Mouse (Mus musculus): ENCODE measurements around the gene Shisal1. TPM values are rescaled to one million over a fixed set of nuclear protein-coding genes. Genes with fewer than 3 reads are reported as not detected.

The Shisal1 gene
- total and polyA plus RNA-seq, 3 experiments = not detected

DNA sequence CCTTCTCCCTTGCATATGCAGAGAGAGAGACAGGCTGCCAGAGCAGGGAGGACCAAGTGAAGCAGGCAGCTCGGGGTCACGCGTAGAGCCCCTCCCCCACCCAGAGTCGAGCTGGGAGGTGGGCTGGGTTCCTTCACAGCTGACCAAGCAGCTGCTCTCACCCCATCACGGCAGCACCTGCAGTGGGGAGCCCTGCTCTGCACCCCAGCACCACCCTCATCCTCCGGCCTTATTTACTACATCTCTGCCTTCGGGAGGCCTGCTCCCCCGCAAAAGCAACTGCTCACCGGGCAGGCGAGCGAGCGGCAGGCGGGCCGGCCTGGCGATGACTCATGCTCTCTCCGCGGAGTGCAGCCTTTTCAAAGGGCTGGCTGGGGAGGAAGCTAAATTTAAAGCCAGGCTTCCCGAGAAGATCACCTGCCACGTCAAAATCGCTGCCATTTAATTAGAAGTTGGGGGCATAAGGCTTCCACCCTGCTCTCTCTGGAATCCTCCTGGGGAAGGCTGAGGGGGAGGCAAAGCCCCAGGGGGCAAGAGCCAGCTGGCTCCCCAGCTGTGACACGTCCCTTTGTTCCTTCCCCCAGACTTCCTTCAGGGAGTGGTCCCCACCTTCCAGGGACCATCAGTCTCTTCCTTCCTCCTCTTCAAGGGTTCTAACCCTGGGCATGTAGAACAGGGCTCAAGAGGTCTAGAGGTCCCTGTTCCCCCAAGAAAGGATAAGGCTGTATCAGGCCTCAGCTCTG lies 3.7 kb upstream of the Shisal1 start:
- no peaks in the 10 kb centered on the region for H3K36me3 ChIP-seq (ENCODE audit: control insufficient read depth in 1 of 2, insufficient read depth in 2 of 2, low read length in 2 of 2)
- no peaks in the 10 kb centered on the region for H3K4me1 ChIP-seq (ENCODE audit: control insufficient read depth in 1 of 2, insufficient read depth in 2 of 2, low read length in 2 of 2)
- H3K27me3 ChIP-seq (ENCODE audit: control insufficient read depth in 1 of 2, insufficient read depth in 2 of 2, low read length in 2 of 2) = no peaks in the 10 kb centered on the region
- no peak overlapping the region for H3K4me3 ChIP-seq (ENCODE audit: control insufficient read depth in 1 of 2, insufficient read depth in 1 of 2, low read depth in 2 of 2, low read length in 2 of 2)
- H3K79me2 ChIP-seq (ENCODE audit: control insufficient read depth, insufficient read depth, low read length, poor library complexity) = no peaks in the 10 kb centered on the region
- H3K9me3 ChIP-seq (replicated peaks; ENCODE audit: insufficient read depth, low read length) = no peaks in the 10 kb centered on the region
- TF ChIP-seq MYC (IDR thresholded peaks at IDR 0.05; ENCODE audit: low read depth, low read length) (no peak), MXI1 (IDR thresholded peaks at IDR 0.05; ENCODE audit: low read depth, low read length) (no peak), TCF12 (IDR thresholded peaks at IDR 0.05; ENCODE audit: low read depth, low read length) (no peak), E2F4 (IDR thresholded peaks at IDR 0.05; ENCODE audit: borderline replicate concordance, low read depth, low read length) (no peak), HCFC1 (IDR thresholded peaks at IDR 0.05; ENCODE audit: low read depth, low read length) (no peak), UBTF (IDR thresholded peaks at IDR 0.05; ENCODE audit: borderline replicate concordance, insufficient read depth, low read depth, low read length) (no peak), MYB (IDR thresholded peaks at IDR 0.05; ENCODE audit: low read depth, low read length) (no peak), MAX (IDR thresholded peaks at IDR 0.05; ENCODE audit: low read length) (no peak), MAFK (IDR thresholded peaks at IDR 0.05; ENCODE audit: borderline replicate concordance, low read depth, low read length) (no peak), USF1 (IDR thresholded peaks at IDR 0.05; ENCODE audit: low read depth, low read length) (no peak), ZMIZ1 (IDR thresholded peaks at IDR 0.05; ENCODE audit: low read depth, low read length) (no peak), MEF2A (IDR thresholded peaks at IDR 0.05; ENCODE audit: extremely low read depth, insufficient replicate concordance, low read depth, low read length, poor library complexity, severe bottlenecking) (no peak), NELFE (IDR thresholded peaks at IDR 0.05; ENCODE audit: low read depth, low read length) (no peak)
- no peak overlapping the region for H3K9ac ChIP-seq (ENCODE audit: control insufficient read depth, low read depth, low read length, poor library complexity, severe bottlenecking)
- no peak overlapping the region for H3K27ac ChIP-seq (ENCODE audit: control insufficient read depth, low read depth, low read length)
- DNase-seq (ENCODE audit: low read depth, low spot score) = no peak

DNA sequence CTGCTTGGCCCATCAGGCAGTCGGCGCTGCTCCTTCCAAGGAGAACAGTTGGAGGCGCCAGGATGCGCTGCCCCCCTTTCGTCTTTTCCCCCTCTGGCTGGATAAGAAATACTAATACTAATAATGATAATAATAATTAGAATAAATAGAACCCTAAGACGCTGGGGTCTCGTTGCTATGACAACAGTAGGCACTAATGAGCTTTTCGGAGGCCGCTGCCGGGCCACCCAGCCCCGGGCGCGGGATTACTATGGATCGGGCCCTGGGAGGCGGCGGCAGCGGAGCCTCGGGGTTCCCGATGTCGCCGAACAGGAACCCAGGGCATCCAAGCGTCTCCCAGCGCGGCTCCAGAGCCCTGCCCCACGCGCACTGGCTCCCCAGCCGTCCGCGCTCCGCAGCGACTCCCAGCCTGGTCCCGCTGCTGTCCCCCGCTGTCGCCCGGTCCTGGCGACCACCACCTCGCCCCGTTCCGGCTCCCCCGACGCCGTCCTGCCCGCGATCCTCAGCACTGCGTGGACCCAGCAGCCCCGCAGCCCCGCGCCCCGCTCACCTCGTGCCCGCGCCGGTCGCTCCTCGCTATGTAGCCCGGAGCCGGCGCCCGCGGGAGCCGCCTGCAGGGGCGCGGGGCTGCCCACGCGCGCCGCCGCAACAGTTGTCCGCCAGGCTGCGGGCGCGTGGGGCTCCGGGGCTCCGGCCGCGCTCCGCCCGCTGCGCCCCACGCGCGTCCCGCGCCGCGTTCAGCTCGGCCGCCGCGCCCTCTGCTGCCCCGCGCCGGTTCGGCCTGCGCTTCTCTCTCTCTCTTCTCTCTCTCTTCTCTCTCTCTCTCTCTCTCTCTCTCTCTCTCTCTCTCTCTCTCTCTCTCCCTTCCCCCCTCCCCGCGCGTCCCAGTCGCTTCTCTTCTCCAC lies 833 bp downstream of the Shisal1 start:
- H3K4me3 ChIP-seq (ENCODE audit: control insufficient read depth in 1 of 2, insufficient read depth in 1 of 2, low read depth in 2 of 2, low read length in 2 of 2) = no peak overlapping the region
- no peak overlapping the region for H3K9ac ChIP-seq (ENCODE audit: control insufficient read depth, low read depth, low read length, poor library complexity, severe bottlenecking)
- TF ChIP-seq ZNF384 (IDR thresholded peaks at IDR 0.05; ENCODE audit: low read depth, low read length) (no peak), SMC3 (IDR thresholded peaks at IDR 0.05; ENCODE audit: low read depth, low read length) (no peak), POLR2AphosphoS2 (IDR thresholded peaks at IDR 0.05; ENCODE audit: low read length) (no peak), BHLHE40 (IDR thresholded peaks at IDR 0.05; ENCODE audit: borderline replicate concordance, low read depth, low read length) (no peak), MAX (IDR thresholded peaks at IDR 0.05; ENCODE audit: low read length) (no peak), GABPA (IDR thresholded peaks at IDR 0.05; ENCODE audit: low read depth, low read length) (no peak), MXI1 (IDR thresholded peaks at IDR 0.05; ENCODE audit: low read depth, low read length) (no peak), MYB (IDR thresholded peaks at IDR 0.05; ENCODE audit: low read depth, low read length) (no peak), ZMIZ1 (IDR thresholded peaks at IDR 0.05; ENCODE audit: low read depth, low read length) (no peak), RCOR1 (IDR thresholded peaks at IDR 0.05; ENCODE audit: low read depth, low read length) (no peak), CHD2 (IDR thresholded peaks at IDR 0.05; ENCODE audit: low read length) (no peak), MAZ (IDR thresholded peaks at IDR 0.05; ENCODE audit: low read depth, low read length) (no peak), ETS1 (IDR thresholded peaks at IDR 0.05; ENCODE audit: low read depth, low read length) (no peak), TAL1 (IDR thresholded peaks at IDR 0.05; ENCODE audit: low read length) (no peak)
- no peak for DNase-seq (ENCODE audit: low read depth, low spot score)
- H3K27ac ChIP-seq (ENCODE audit: control insufficient read depth, low read depth, low read length) = no peak overlapping the region
- H3K27me3 ChIP-seq (ENCODE audit: control insufficient read depth in 1 of 2, insufficient read depth in 2 of 2, low read length in 2 of 2) = no peaks in the 10 kb centered on the region
- H3K4me1 ChIP-seq (ENCODE audit: control insufficient read depth in 1 of 2, insufficient read depth in 2 of 2, low read length in 2 of 2) = no peaks in the 10 kb centered on the region
- no peaks in the 10 kb centered on the region for H3K9me3 ChIP-seq (replicated peaks; ENCODE audit: insufficient read depth, low read length)
- no peaks in the 10 kb centered on the region for H3K36me3 ChIP-seq (ENCODE audit: control insufficient read depth in 1 of 2, insufficient read depth in 2 of 2, low read length in 2 of 2)
- H3K79me2 ChIP-seq (ENCODE audit: control insufficient read depth, insufficient read depth, low read length, poor library complexity) = no peaks in the 10 kb centered on the region
